Mouse (Mus musculus) C2C12 (cell line): ENCODE results near the gene Kin. TPM values are rescaled to one million over a fixed set of nuclear protein-coding genes. Genes with fewer than 3 reads are reported as not detected.

Experiments
- H3K27me3 ChIP-seq: one replicate; pipeline ENCODE4 v1.6.1; 2011; ENCODE audit not compliant: control insufficient read depth, insufficient read depth, insufficient read length
- H3K36me3 ChIP-seq: one replicate; pipeline ENCODE4 v1.6.1; 2011; ENCODE audit not compliant: control insufficient read depth, insufficient read depth
- H3K4me3 ChIP-seq: one replicate; pipeline ENCODE4 v1.5.1; 2011; ENCODE audit warnings: mild to moderate bottlenecking, control low read depth; ENCODE audit not compliant: poor library complexity, insufficient read depth, severe bottlenecking
- H3K79me2 ChIP-seq: one replicate; pipeline ENCODE4 v1.6.1; 2011; ENCODE audit not compliant: control insufficient read depth, insufficient read depth
- H3K79me3 ChIP-seq: one replicate; pipeline ENCODE4 v1.6.1; 2011; ENCODE audit warnings: low read depth, control low read depth
- H3ac ChIP-seq: one replicate; pipeline ENCODE3; 2011; ENCODE audit warnings: low read depth; ENCODE audit not compliant: control insufficient read depth, insufficient read length
- CEBPB ChIP-seq: IDR thresholded peaks from one replicate; pipeline ENCODE4 v1.6.1; 2011; ENCODE audit warnings: low read depth, mild to moderate bottlenecking, control low read depth, moderate library complexity
- CTCF ChIP-seq: IDR thresholded peaks from one replicate; pipeline ENCODE4 v1.5.1; 2011; ENCODE audit not compliant: control insufficient read depth, insufficient read depth, insufficient read length
- FOSL1 ChIP-seq: IDR thresholded peaks from one replicate; pipeline ENCODE4 v1.8.0; 2011; ENCODE audit warnings: mild to moderate bottlenecking, low read length; ENCODE audit not compliant: poor library complexity, insufficient read depth, severe bottlenecking
- MAX ChIP-seq: IDR thresholded peaks from one replicate; pipeline ENCODE4 v1.6.1; 2011; ENCODE audit warnings: mild to moderate bottlenecking, control low read depth
- MYOD1 ChIP-seq: IDR thresholded peaks from one replicate; pipeline ENCODE4 v1.6.1; 2011; ENCODE audit warnings: low read depth; ENCODE audit not compliant: control insufficient read depth, insufficient read length
- MYOG ChIP-seq: IDR thresholded peaks from one replicate; pipeline ENCODE4 v1.6.1; 2011; ENCODE audit not compliant: control insufficient read depth, insufficient read length; ENCODE audit errors: extremely low read depth
- USF1 ChIP-seq: IDR thresholded peaks from one replicate; pipeline ENCODE4 v1.6.1; 2011; ENCODE audit warnings: low read depth, mild to moderate bottlenecking, control low read depth, moderate library complexity
- polyA plus RNA-seq: library from polyadenylated mRNA; unstranded; fragments of >200 nt; fragmentation: generic; extraction: Trizol; gene quantifications from one replicate; pipeline ENCODE4 v1.2.1, GENCODE M21; 2012; ENCODE audit warnings: missing spikeins

Kin gene
- polyA plus RNA-seq, 1 experiment, result 7.5 TPM

DNA sequence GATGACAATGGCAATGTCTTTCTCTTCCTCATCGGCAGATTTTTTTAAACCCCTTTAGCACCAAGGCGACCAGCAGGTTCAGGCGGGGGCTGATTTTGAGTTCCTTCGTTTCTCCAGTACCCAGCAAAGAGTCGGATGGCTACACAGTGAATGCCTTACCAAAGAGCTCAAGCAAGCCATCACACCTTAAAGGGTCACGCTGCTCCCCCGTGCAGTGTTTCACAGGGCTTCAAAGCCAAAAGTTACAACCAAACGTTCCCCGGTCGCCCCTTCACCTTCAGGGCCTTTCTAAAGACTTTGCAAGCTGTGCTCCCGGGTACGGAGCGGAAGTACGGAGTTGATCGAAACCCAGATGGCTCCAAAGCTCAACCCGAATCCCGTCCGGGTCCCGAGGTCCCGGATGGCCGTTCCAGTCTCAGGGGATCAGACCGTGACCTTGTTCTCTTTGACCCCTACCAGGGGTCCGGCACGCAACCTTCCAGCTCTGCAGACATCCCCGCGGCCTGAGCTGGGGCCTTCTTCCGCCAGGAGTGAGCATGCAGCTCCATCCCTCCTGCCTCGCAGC is 566 bp upstream of the Kin start:
- peak overlapping the region; percentile 94 for H3ac ChIP-seq
- peaks cover 33% of the 10 kb centered on the region for H3K36me3 ChIP-seq
- H3K27me3 ChIP-seq, result no peaks in the 10 kb centered on the region
- peaks cover 100% of the 10 kb centered on the region for H3K79me2 ChIP-seq
- peaks cover 92% of the 10 kb centered on the region for H3K79me3 ChIP-seq
- TF ChIP-seq CEBPB (no peak), MYOG (no peak), FOSL1 (no peak)
- H3K4me3 ChIP-seq, result peak overlapping the region; percentile 98

DNA sequence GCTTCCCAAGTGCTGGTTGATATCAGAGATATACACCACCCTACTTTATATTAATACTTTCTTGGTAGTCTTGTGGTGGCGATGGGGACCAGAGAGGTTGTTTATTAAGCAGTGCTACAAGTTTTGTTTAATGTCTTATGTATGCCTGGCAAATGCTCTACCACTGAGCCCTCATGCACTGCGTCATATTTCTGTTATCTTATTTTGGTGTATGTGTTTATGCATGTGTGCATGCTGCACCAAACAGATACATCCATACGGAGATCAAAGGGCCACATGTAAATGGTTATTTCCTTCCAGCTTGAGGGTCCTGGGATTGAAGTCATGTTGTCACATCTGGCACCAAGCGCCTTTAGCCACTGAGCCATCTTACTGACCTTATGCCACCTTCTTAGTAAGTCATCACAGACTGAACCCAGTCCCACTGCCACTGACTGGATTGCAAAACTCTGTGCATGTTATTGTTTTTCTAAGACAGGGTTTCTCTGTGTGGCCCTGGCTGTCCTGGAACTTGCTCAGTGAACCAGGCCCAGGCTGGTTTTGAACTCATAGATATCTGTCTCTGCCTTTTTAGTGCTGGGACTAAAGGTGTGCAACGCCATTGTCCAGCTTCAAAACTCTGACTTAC is 1.2 kb downstream of the Kin start:
- Histone ChIP-seq H3K79me2 (peaks cover 100% of the 10 kb centered on the region), H3K4me3 (peak overlapping the region; percentile 98), H3K27me3 (no peaks in the 10 kb centered on the region), H3ac (no peak overlapping the region), H3K36me3 (peaks cover 35% of the 10 kb centered on the region), H3K79me3 (peaks cover 86% of the 10 kb centered on the region)
- no peak for TF ChIP-seq CEBPB

DNA sequence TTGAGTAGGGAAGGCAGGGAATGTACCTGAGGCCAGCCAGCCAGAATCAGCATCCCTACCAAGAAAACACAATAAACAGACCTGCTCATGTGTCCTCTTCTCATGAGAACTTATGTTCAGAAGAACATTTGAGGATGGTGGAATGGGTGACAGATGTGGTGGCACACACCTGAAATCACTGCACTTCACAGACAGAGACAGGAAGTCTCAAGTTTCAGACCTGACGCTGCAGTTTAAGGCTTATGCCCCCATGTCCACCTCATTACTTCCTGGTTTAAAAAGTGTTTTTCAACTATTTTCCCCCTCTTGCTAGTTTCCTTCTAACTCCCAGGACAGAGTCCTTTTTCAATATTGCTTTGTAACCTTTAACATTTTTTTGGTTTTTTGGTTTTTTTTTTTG is 2.3 kb downstream of the Kin start:
- no peak for TF ChIP-seq CTCF
- no peak for TF ChIP-seq MYOG
- no peak for TF ChIP-seq MYOD1
- TF ChIP-seq CEBPB, result no peak
- TF ChIP-seq MAX, result no peak
- TF ChIP-seq FOSL1, result no peak
- no peak for TF ChIP-seq USF1

DNA sequence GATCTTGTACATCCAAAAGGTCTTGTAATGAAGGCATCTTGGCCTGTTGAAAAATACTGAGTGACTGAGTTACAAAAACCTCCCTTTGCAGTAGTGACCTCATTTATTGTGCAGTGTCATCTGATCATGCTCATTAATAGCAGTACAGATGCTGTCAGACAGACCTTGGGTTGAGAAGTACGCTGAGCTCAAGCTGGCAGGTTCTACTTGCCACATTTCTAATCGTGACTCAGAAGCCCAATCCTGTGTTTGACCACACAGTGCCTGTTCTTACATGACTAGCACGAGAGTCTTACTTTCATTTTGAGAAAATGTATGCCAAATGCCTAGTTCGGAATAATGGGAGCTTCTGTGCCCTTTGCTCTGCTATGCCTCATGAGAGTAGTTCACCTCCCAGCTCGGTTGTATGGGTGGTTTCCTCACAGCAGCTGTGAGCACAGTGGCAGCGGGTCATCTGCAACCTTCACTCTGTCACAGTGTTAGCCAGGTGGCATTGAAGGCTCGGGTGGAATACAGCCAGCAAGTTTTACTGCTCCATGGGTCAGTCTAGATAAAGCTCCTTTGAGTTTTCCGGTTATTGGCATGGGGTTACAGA is 7.0 kb downstream of the Kin start:
- Histone ChIP-seq H3K36me3 (peaks cover 89% of the 10 kb centered on the region), H3K79me3 (peaks cover 47% of the 10 kb centered on the region), H3K4me3 (no peak overlapping the region), H3K27me3 (no peaks in the 10 kb centered on the region), H3K79me2 (peaks cover 60% of the 10 kb centered on the region), H3ac (no peak overlapping the region)
- no peak for TF ChIP-seq MYOD1
- TF ChIP-seq CTCF, result no peak
- TF ChIP-seq MYOG, result no peak
- no peak for TF ChIP-seq CEBPB
- no peak for TF ChIP-seq USF1
- no peak for TF ChIP-seq MAX
- no peak for TF ChIP-seq FOSL1

More for the DNA sequence above, 2.3 kb downstream of the Kin start:
- Histone ChIP-seq H3K79me2 (peaks cover 96% of the 10 kb centered on the region), H3K79me3 (peaks cover 83% of the 10 kb centered on the region), H3ac (no peak overlapping the region), H3K27me3 (no peaks in the 10 kb centered on the region), H3K36me3 (peaks cover 46% of the 10 kb centered on the region), H3K4me3 (no peak overlapping the region)

DNA sequence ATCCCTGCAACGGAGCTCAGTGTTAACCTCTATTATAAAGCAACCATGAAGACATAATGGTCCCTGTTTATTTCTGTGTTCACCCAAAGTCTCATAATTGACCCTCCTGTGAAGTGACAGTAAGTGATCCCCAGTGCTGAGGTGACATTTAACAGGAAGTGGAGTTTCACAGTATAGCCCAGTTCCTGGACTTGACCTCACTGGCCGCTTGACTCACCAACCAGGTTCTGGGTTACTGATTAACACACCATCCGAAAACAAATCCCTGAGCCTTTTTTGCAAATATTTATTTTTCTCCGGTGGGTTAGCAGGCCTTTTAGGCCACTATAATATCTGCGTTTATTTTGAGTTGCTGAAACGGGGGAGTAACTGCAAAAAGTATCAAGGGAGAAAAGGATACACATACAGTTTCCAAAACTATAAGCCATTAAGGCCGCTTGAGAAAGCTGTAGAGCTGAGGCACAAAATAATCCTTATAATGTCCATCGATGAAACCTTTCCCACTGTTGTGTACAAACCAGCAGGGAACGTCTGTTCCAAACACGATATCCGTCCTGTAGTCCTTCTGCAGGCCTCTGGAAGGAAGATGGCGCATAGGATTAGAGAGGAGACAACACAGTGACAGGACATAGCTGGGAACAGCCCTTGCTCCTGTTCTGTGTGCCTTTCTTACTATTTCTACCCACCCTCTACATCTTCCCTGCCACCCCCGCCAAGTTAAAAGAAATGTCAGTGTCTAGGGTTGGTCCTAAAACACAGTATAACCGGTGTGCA is 14.1 kb downstream of the Kin start:
- H3ac ChIP-seq, result no peak overlapping the region
- H3K36me3 ChIP-seq, result peaks cover 35% of the 10 kb centered on the region
- TF ChIP-seq MYOD1, result no peak
- TF ChIP-seq FOSL1, result no peak
- TF ChIP-seq CTCF, result no peak
- TF ChIP-seq MAX, result no peak
- no peak for TF ChIP-seq CEBPB
- TF ChIP-seq USF1, result no peak
- no peak for TF ChIP-seq MYOG
- H3K79me3 ChIP-seq, result no peaks in the 10 kb centered on the region
- H3K4me3 ChIP-seq, result no peak overlapping the region
- H3K27me3 ChIP-seq, result no peaks in the 10 kb centered on the region
- H3K79me2 ChIP-seq, result no peaks in the 10 kb centered on the region
